Mouse (Mus musculus) brain, embryonic 14.5 days (tissue): Measurements from ENCODE around the gene Rom1. TPM values are rescaled to one million over a fixed set of nuclear protein-coding genes. Genes with fewer than 3 reads are reported as not detected.
"Not testable (repeated sequence)": the region's sequence is repeated elsewhere in the genome, so short reads cannot be mapped to it uniquely, and the experiment has no call there.

Experiments used
- DNase-seq: peaks from one replicate; pipeline ENCODE4 v3.0.0-alpha.2; 2011; ENCODE audit warnings: low read depth
- CTCF ChIP-seq: fragments of 200-500 bp; IDR thresholded peaks from 2 replicates; pipeline ENCODE4 v1.5.1; 2012; ENCODE audit warnings: inconsistent platforms, mild to moderate bottlenecking, moderate library complexity, borderline replicate concordance; ENCODE audit not compliant: insufficient read depth, insufficient read length; ENCODE audit errors: extremely low read depth
- POLR2A ChIP-seq: fragments of 200-500 bp; IDR thresholded peaks from 2 replicates; pipeline ENCODE4 v1.6.1; 2012; ENCODE audit warnings: mild to moderate bottlenecking, inconsistent platforms, borderline replicate concordance; ENCODE audit not compliant: poor library complexity, insufficient read depth, insufficient read length, severe bottlenecking; ENCODE audit errors: extremely low read depth
- polyA plus RNA-seq: library from polyadenylated mRNA; depleted of rRNA; stranded (reverse); fragments of >200 nt; gene quantifications from 2 replicates; pipeline ENCODE4 v1.2.3, GENCODE M21; 2012

The Rom1 gene
- polyA plus RNA-seq, 1 experiment, result 2.4 TPM

- no peak for DNase-seq
- TF ChIP-seq CTCF (no peak), POLR2A (no peak)
Observed at GRCm38 (mm10) chr19:8911810-8912209, 17.3 kb downstream of the Rom1 start.

DNA sequence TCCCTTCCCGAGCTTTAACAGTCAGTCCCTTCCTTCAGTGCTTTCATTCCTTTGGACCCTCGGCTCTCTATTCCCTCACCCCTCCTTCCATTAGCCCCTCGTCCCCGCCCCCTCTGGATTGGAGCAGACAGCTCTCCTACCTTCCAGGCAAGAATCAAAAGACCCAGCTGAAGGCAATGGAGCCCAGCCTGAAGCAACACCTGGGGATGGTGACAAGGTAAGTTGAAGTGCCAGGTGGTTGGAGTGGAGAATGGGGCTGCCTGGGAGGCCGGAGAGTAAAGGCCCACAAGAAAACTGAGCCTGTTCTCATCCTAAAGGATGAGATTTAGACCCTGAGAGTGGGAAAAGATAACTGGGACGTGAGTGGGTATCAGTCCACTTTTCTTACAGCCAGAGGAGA lies 20.6 kb downstream of the Rom1 start:
- no peak for TF ChIP-seq CTCF
- no peak for TF ChIP-seq POLR2A
- DNase-seq, result no peak

DNA sequence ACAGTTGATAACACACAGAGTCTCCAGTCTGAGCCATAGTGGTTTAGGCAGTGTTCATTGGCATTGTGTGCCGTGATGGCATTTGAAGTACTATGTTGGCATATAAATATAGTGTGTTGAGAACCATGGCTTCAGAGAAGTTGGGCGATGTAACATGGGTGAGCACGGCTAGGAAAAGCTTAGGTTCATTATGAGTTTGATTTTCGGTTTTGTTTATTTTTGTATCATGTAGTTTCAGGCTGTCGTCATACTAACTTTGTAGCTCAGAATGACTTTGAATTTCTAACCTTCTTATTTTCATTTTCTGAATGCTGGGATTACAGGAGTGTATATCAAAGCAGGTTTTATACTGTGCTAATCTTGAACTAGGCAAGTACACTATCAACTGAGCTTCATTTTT lies 25.7 kb downstream of the Rom1 start:
- no peak for DNase-seq
- no peak for TF ChIP-seq CTCF
- TF ChIP-seq POLR2A, result no peak

GRCm38 (mm10) chr19:8899079-8899478 lies 30.1 kb downstream of the Rom1 start:
- DNase-seq, result no peak

DNA sequence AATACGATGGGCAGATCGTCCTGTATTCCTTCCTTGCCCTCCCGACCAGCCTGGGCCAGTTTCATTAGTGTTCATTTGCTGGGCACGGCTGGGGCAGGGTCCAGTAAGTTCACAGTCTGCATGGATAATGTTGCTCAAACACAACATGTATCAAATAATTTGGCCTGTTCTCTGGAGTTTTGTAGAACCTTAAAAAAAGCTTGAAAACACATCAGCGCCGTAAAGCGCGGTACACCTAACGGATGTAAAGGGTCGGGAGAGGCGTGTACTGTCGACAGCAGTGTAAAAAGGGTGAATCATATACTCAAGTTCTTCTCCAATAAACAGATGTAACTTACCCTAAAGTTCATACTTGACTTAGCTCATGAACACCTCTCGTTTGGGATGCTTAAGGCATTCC lies 30.6 kb downstream of the Rom1 start:
- TF ChIP-seq POLR2A, result no peak
- no peak for TF ChIP-seq CTCF
- no peak for DNase-seq

More at GRCm38 (mm10) chr19:8899079-8899478, 30.1 kb downstream of the Rom1 start:
- TF ChIP-seq POLR2A (no peak), CTCF (no peak)

GRCm38 (mm10) chr19:8897865-8898495 lies 31.2 kb downstream of the Rom1 start, which contains the start of gene Ganab:
Ganab (plus strand) TSS chr19:8898071.
- TF ChIP-seq CTCF, result 0 out of 2 replicates have a peak, but pooled peaks have one; percentile 6
- peak; percentile 54; the same call in 1 of the 2 replicates for TF ChIP-seq POLR2A
- peak; percentile 99 for DNase-seq

DNA sequence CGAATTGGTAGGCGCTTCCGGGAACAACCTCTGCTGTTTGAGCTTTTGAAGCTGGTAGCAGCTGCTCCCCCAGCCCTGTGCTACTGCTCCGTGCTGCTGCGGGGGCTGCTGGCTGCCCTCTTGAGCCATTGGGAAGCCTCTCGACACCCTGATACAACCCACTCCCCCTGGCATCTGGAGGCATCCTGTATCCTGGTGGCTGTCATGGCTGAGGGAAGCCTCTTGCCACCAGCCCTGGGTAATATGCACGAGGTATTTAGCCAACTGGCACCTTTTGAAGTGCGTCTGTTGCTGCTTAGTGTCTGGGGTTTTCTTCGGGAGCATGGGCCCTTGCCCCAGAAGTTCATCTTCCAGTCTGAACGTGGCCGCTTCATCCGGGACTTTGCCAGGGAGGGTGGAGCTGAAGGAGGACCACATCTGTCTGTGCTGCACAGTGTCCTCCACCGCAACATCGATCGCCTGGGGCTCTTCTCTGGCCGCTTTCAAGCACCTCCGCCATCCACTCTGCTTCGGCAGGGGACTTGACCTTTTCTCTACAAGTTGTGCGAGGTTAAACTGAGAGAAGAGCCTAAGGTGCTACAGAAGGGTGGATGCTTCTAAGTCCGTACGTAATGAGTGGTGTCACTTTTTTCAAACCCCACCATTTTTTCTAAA lies 31.8 kb downstream of the Rom1 start:
- peak; percentile 41 for DNase-seq

GRCm38 (mm10) chr19:8896231-8896630 lies 32.9 kb downstream of the Rom1 start:
- not testable (repeated sequence) for DNase-seq

- TF ChIP-seq POLR2A (no peak), CTCF (no peak)
- no peak for DNase-seq
Observed at GRCm38 (mm10) chr19:8895397-8895960, 33.7 kb downstream of the Rom1 start.

DNA sequence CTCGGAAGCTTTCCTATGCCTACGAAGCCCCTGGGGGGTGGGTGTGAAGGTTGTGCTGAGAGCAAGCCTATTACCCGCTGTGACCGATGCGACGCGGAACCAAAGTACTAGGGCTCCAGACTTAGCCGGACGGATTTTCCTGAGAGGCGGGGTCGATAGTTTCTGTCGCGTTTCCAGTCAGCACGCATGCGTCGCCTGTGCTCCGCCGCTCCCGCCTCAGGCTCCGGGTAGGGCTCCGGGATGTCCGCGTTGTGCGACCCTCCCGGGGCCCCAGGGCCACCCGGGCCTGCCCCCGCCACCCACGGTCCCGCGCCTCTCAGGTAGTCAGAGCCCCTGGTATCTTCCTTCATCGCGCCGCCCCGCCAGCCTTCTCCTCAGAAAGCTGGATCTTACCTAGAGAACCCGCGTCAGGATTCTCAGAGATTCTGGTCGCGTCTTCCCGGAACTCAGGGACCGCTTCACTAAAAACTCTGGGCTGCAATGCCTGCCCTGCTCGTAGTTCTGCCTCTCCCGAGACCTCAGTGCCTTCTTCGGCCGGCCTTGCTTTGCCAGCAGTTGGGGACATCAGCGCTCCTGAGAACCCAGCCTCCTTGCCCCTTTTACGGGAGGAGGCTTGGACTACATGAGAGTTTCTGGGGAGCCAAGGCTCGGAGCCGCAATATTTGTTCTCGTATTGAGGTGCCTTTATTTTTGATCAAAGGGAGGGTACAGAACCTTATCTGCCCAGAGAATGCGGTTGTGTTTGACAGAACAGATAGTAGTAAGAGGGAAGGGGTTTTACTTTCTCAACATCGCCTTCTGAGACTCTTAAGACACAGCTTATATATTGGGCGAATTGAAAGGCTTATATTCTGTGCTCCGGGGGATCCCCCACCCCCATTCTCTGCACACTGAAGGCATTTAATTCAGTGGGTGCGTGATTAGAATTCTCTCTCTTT lies 36.1 kb downstream of the Rom1 start, which contains the start of gene Ints5:
Ints5 (plus strand) TSS at position 177 of the 938 bp plus-strand sequence.
- DNase-seq, result peak; percentile 95

DNA sequence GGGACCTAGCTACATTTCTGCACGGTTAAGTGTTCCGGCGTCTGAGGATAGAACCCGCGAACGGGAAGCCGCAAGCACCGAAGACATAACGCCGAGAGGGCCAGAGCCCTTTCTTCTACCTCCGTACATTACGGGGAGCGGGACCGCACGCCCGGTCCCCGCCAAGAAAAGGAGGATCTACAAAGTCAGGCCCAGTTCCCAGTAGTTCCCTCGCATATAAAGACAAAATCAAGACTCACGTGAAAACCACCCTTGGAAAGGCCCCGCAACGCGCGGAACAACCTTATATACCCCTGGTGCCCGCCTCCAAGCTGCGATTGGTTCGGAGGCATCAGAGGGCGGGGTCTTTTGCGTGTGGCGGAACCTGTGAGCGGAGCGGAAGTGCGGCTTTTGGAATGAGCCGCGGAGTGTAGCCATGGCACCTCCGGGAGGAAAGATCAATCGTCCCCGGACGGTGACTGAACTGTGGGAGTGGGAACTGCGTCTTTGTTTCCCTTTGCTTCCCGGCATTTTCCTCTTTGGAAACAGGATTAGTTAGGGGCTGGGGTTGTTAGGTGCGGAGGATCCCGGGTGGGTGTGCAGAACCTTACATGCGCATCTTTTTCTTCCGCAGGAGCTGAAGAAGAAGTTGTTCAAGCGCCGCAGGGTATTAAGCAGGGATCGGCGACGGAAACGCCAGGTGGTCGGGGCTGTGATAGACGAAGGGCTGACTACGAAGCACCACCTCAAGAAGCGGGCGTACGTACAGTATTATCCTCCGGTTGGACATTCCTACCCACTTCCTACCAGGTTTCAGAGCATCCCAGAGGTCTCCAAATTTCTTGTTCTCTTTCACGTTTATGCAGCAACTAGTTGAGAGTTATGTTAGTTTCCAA lies 40.4 kb downstream of the Rom1 start, which contains the start of the genes 1810009A15Rik and Gm49416:
1810009A15Rik (plus strand) TSS at position 343 of the 875 bp plus-strand sequence.
Gm49416 (plus strand) TSS at position 416 of the 875 bp plus-strand sequence.
- DNase-seq, result peak; percentile 99
- TF ChIP-seq POLR2A (peak; percentile 60; the same call in 1 of the 2 replicates), CTCF (no peak)

More for the DNA sequence above, 36.1 kb downstream of the Rom1 start, which contains the start of gene Ints5:
- TF ChIP-seq POLR2A (peak; percentile 78), CTCF (no peak)

GRCm38 (mm10) chr19:8887585-8888463 lies 41.3 kb downstream of the Rom1 start:
- no peak for DNase-seq
- no peak for TF ChIP-seq POLR2A
- no peak for TF ChIP-seq CTCF
